Mouse (Mus musculus): ENCODE data around the gene Mavs.

DNA sequence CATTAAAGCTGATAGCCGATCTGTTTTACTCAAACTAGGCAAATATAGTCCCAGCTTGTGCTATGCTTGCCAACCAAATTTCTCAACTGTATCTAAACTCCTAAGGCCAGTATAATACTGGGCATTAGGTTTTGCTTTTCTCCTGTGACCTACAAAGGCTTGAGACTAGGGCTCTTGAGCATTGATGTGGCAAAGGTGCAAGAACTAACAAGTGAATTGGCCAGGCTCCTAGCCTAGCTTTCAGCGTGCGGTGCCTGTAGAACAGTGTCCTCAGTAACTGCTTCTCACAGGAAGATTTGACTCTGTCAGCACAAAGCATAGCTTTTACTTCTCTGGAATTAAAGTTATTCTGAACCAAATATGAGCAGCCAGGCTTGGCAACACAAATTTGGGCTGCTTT lies 41.6 kb downstream of the Mavs start:
- TF ChIP-seq CTCF (IDR thresholded peaks at IDR 0.05; ENCODE audit: low read depth, low read length) = no peak
- TF ChIP-seq POLR2A (IDR thresholded peaks at IDR 0.05; ENCODE audit: borderline replicate concordance, low read depth, low read length) = no peak
